Comparison of ENCODE assay signal across 26 mouse cellular contexts in genomic region chr3:88925651-88926050, GRCm38 (mm10). TPM values are rescaled to one million over a fixed set of nuclear protein-coding genes. Genes with fewer than 3 reads are reported as not detected.
A peak's percentile ranks its signal among the peaks of the same experiment; 100 is the strongest.
DNase-seq lines count a peak whose midpoint lies in the region; ATAC-seq and TF ChIP-seq lines count a peak whose summit lies in the region.
"Had no signal": no experiment of that assay in that cellular context is flagged by ENCODE, and none has a peak within 500 bp of the region (broad histone marks: within the 10 kb centered on the region; RNA-seq: fewer than 3 reads in every experiment).

No protein-coding gene starts in this region.

- peak; percentile 53 for TF ChIP-seq CTCF in layer of hippocampus, adult 2 months (conservative IDR thresholded peaks at IDR 0.05)

- ATAC-seq in CD4-positive, CD25-positive, alpha-beta regulatory T cell, adult 4 months: no peak
- ATAC-seq: forebrain, embryonic 13.5 days; midbrain, embryonic 16.5 days had no signal

- no peak overlapping the region for H3K27ac ChIP-seq in layer of hippocampus, adult 2 months
- H3K27ac ChIP-seq: forebrain, embryonic 13.5 days; hindbrain, embryonic 13.5 days; kidney, embryonic 15.5 days; liver, embryonic 13.5 days; stomach, embryonic 15.5 days had no signal

- peak; percentile 31 for DNase-seq in CD4-positive, CD25-positive, alpha-beta regulatory T cell, adult 2 months (ENCODE audit: low read depth, low spot score)
- no peak for DNase-seq in layer of hippocampus, adult 2 months (ENCODE audit: low spot score in 2 of 2)
- DNase-seq in layer of hippocampus, adult 8-10 months (ENCODE audit: low spot score in 2 of 2): no peak
- DNase-seq in 416B (ENCODE audit: low read depth): peak; percentile 27
- peak; percentile 23 for DNase-seq in induced T-regulatory cell, adult 2 months (ENCODE audit: low read depth)
- DNase-seq in cerebellum, adult 18-20 months: no peak
- DNase-seq: adrenal gland, postnatal 25 days; cerebellum, adult 11-12 months; cerebellum, postnatal 14 days; gastrocnemius, postnatal 25 days; heart, adult 11 months; heart, postnatal 4 days; kidney, adult 18-20 months; kidney, postnatal 4 days; layer of hippocampus, adult 9-11 months; liver, embryonic 13.5 days; lung, adult 2 months; lung, postnatal 36 days; right cerebral cortex, postnatal 25 days; thymus, postnatal 14 days had no signal

- H3K4me3 ChIP-seq in layer of hippocampus, adult 2 months: no peak overlapping the region
- H3K4me3 ChIP-seq: forebrain, embryonic 13.5 days; hindbrain, embryonic 13.5 days; kidney, embryonic 15.5 days; liver, embryonic 13.5 days; stomach, embryonic 15.5 days had no signal

RNA-seq across cellular contexts. Expression of gene Msto1, which starts 11.9 kb away (rescaled TPM):
- 10 to 100 TPM; 21.0 to 36.5 TPM for polyA plus RNA-seq in CD4-positive, CD25-positive, alpha-beta regulatory T cell, adult 4 months (2017; shearing (Covaris generic))
- total RNA-seq in layer of hippocampus, adult 2 months (2021): 10 to 100 TPM; 22.5 to 25.0 TPM
- 10 to 100 TPM; 21.0 to 26.2 (median 23.3) TPM for total RNA-seq in layer of hippocampus, adult 8-10 months (2022)

RNA-seq across cellular contexts. Expression of gene Ash1l, which starts 24.8 kb away (rescaled TPM):
- polyA plus RNA-seq in CD4-positive, CD25-positive, alpha-beta regulatory T cell, adult 4 months (2017; shearing (Covaris generic)): 10 to 100 TPM; 43.9 to 46.1 TPM
- 10 to 100 TPM; 88.9 to 94.5 TPM for total RNA-seq in layer of hippocampus, adult 2 months (2021)
- 10 to 100 TPM; 76.4 to 97.2 (median 89.0) TPM for total RNA-seq in layer of hippocampus, adult 8-10 months (2022)

RNA-seq across cellular contexts. Expression of gene Dap3, which starts 25.3 kb away (rescaled TPM):
- 100 to 1,000 TPM; 152 to 189 TPM for polyA plus RNA-seq in CD4-positive, CD25-positive, alpha-beta regulatory T cell, adult 4 months (2017; shearing (Covaris generic))
- 100 to 1,000 TPM; 107 to 108 TPM for total RNA-seq in layer of hippocampus, adult 2 months (2021)
- 100 to 1,000 TPM; 101 to 125 (median 112) TPM for total RNA-seq in layer of hippocampus, adult 8-10 months (2022)

Comparison
In these comparisons a context has a peak if more than half of its experiments do, and no peak if none do; other contexts are left out.
1. DNase-seq: peak in CD4-positive, CD25-positive, alpha-beta regulatory T cell, adult 2 months (single experiment), 416B (single experiment) and induced T-regulatory cell, adult 2 months (single experiment); none in layer of hippocampus, adult 2 months (0 of 2), layer of hippocampus, adult 8-10 months (0 of 2) and cerebellum, adult 18-20 months (0 of 2).